Mouse (Mus musculus) kidney, postnatal 10 days (tissue): ENCODE data around the gene Gm4907.
"Not testable (repeated sequence)": the region's sequence is repeated elsewhere in the genome, so short reads cannot be mapped to it uniquely, and the experiment has no call there.

Experiments
- DNase-seq: peaks from one replicate; pipeline ENCODE4 v3.0.0; 2021; ENCODE audit warnings: mixed read lengths

Gm4907 gene

DNA sequence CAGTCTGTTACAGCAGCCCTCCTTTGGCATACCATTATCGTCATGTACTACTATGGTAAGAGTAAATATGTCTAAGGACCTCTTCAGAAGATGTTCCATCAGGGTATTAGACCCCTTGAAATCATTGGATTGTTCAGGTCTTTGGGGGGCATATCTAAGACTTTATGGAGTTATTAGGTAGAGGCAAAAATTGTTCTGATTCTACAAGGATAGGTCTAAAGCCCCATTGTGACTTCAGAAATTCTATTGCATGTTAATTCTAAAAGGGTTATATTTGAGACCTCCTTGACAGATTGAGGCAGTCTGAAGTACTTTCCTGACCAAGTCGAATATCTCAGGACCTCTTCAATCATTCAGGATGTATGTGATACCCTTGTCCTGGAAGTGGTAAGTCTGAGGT lies at the start of gene Gm4907:
Gene Gm4907, plus strand, starts transcription at position 301 of the 400 bp plus-strand sequence.
- not testable (repeated sequence) for DNase-seq

DNA sequence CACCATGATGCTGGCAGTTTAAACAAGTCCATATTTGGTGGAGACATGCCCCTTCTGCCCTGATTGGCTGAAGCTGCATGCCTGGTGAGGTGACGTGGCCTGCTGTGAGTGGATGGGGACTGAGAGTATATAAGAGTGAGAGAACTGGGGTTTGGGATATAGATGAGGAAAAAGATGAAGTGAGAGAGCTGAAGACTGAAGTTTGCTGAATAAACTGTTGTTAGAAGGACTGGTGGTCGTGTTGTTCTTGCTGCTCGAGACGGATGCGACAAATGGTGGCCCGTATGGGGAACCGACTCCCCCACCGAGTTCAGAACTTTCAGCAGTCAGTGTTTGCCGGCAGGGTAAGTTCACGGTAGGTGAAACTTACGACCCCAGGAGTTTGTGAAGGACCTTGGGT lies 48.6 kb upstream of the Gm4907 start:
- DNase-seq = not testable (repeated sequence)

DNA sequence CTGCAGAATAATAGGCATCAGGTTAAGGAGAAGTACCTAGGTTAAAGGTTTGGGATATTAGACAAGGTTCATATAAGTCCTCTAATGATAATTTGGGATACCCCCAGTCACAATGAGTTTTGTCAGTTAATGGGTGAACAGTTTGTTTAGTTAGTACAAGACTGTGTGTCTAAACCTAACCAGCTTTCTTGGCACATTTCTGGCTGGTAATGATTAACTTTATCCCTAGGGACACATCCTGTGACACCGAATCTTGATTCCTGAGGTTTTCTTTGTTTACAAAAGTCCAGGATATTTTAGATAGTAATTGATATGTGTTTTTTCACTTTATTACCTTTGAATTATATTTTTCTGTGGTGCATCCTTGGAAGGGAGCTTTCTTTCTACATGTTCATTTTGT lies 41.4 kb upstream of the Gm4907 start:
- DNase-seq = no peak

DNA sequence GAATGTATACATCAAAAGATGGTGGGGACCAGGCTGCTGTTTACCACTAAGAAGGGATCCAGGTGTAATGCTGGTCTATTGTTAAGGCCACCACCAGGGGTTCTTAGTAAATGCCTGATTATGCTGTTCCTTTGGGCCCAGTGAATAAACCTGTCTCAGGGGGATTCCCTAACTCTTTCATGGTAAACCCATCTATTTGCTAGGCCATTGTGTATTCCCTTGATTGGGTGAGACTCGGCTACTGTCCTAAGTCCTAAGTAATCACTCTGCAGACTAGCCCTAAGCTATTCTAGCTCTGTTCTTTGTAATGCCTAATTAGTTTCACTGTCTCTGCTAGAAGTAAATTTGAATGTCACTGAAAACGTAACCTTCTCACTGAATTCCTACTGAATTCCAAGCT lies 71.8 kb downstream of the Gm4907 start:
- DNase-seq = no peak
